Mouse (Mus musculus) G1E (cell line): ENCODE data around the gene Ikzf3.

Source experiments
- CTCF ChIP-seq: IDR thresholded peaks from 2 replicates; pipeline ENCODE4 v1.5.1; 2012; ENCODE audit warnings: low read depth, low read length, inconsistent platforms, mixed read lengths
- GATA1 ChIP-seq: IDR thresholded peaks from 2 replicates; pipeline ENCODE4 v1.6.1; 2012; ENCODE audit warnings: borderline replicate concordance, low read length, inconsistent platforms, mixed read lengths
- GATA2 ChIP-seq: IDR thresholded peaks from 2 replicates; pipeline ENCODE4 v1.6.1; 2012; ENCODE audit warnings: low read depth, low read length, inconsistent platforms, borderline replicate concordance
- POLR2AphosphoS5 ChIP-seq: IDR thresholded peaks from 2 replicates; pipeline ENCODE4 v1.6.1; 2012; ENCODE audit warnings: low read depth, low read length, inconsistent platforms; ENCODE audit not compliant: insufficient replicate concordance

DNA sequence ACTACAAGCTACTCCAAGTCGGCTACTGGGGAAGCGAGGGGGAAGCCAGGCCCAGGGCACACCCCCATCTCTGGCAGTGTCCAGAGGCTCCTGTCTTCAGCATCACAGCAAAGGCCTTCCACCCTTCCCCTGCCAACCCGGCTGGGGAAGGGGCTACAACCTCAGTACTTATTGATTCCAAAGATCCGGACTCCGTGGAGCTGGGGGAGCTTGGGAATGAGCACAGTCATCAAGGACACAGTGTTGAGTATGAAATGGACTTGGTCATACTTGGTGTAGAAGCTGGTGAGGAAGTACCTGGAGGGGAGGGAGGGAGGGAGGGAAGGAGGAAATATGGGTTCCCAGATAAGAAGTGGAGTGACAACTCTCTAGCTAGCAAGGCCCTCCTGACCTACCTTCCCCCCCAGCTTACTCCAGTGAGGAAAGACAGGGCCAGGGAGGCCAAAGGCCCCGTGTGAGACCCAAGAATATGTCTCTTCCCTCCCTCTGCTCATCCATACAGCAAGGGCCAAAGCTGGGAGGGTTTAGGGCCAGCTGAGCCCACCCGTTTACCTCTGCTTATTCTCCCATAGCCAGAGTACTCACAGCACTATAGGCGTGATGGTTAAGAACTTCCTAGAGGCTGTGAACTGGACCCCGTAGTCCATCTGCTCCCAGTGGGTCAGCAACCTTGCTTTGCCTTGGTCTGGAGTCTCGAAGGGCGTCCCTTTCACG lies 36.9 kb upstream of the Ikzf3 start:
- TF ChIP-seq POLR2AphosphoS5: no peak
- TF ChIP-seq CTCF: no peak
- no peak for TF ChIP-seq GATA1
- TF ChIP-seq GATA2: no peak
